Mouse (Mus musculus): Measurements from ENCODE around the gene Ntng2. TPM values are rescaled to one million over a fixed set of nuclear protein-coding genes. Genes with fewer than 3 reads are reported as not detected.
A peak's percentile ranks its signal among the peaks of the same experiment; 100 is the strongest.

Ntng2 gene
- polyA plus RNA-seq, 1 experiment from 2014 or later, result 1.8 TPM

- Histone ChIP-seq H3K9ac (replicated peaks; ENCODE audit: low read depth, low read length) (peak overlapping the region; percentile 46), H3K27me3 (ENCODE audit: control insufficient read depth, insufficient read depth, low read length) (peaks cover 22% of the 10 kb centered on the region), H3K36me3 (ENCODE audit: control insufficient read depth, insufficient read depth, low read length) (no peaks in the 10 kb centered on the region), H3K4me2 (ENCODE audit: low read depth, low read length) (peak overlapping the region; percentile 99), H3K4me3 (ENCODE audit: low read depth, low read length) (peak overlapping the region; percentile 51), H3K27ac (ENCODE audit: low read depth, low read length) (no peak overlapping the region), H3K9me3 (ENCODE audit: control insufficient read depth, low read length) (no peaks in the 10 kb centered on the region), H3K4me1 (ENCODE audit: control insufficient read depth, insufficient read depth, low read length) (peaks cover 34% of the 10 kb centered on the region)
- ATAC-seq (ENCODE audit: low read depth), result peak; percentile 60; the same call in 1 of the 2 replicates
- WGBS, result 1% methylated on average over 20 of the region's 22 CpGs
Measured at GRCm38 (mm10) chr2:29253205-29253865, 530 bp upstream of the Ntng2 start.

- Histone ChIP-seq H3K36me3 (ENCODE audit: control insufficient read depth, insufficient read depth, low read length) (no peaks in the 10 kb centered on the region), H3K9me3 (ENCODE audit: control insufficient read depth, low read length) (no peaks in the 10 kb centered on the region), H3K4me2 (ENCODE audit: low read depth, low read length) (peak overlapping the region; percentile 99), H3K27ac (ENCODE audit: low read depth, low read length) (no peak overlapping the region; the same call in 1 of the 2 replicates), H3K4me1 (ENCODE audit: control insufficient read depth, insufficient read depth, low read length) (peaks cover 34% of the 10 kb centered on the region), H3K9ac (replicated peaks; ENCODE audit: low read depth, low read length) (peak overlapping the region; percentile 46), H3K4me3 (ENCODE audit: low read depth, low read length) (peak overlapping the region; percentile 51), H3K27me3 (ENCODE audit: control insufficient read depth, insufficient read depth, low read length) (peaks cover 24% of the 10 kb centered on the region)
- WGBS, result under 1% methylated on average over 49 of the region's 49 CpGs
- peak; percentile 54; the same call in 1 of the 2 replicates for ATAC-seq (ENCODE audit: low read depth)
Measured at GRCm38 (mm10) chr2:29252059-29252598, 676 bp downstream of the Ntng2 start.

DNA sequence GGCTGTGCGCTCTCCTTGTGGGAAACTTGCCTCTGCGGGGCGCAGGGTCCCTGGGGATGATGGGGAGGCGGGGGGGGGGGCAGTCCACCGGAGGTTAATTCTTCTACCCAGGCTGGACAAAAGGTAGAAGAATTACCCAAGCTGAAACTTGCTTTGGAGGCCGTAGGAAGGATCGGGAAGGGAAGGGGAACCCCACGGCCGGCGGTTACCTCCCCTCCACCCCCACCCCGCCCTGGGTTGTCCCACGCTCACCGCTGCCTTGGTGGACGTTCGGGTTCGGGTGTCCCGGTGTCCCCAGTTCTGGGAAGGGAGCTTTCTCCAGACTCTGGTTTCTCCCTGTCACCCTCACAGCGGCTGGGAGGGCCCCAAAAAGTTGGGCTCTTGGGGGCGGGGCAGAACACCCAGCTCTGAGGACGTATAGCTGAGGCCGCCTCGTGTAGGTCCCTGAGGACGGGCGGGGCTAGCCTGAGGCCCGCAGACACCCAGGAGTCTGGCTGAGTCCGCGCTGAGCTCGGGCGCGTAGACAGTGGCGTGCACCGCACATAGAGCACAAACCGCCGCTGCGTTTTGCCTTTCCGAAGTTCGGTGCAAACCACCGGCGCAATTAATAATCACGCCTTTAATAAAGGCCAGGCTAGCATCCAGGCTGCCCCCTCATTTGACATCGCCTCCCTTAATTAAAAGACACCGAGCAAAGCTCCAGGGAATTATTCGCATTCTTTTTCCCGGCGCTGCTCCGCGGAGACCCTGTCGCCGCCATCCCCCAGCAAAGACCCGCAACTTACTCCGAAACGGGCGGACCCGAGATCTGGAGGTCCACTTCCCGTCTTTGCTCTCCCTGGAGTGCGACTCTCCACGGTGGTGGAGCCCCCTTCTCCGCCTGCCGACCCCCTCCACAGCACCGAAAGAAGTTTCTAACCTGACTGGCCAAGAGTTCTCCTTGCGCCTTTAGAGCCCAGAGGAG lies 1.4 kb downstream of the Ntng2 start:
- Histone ChIP-seq H3K4me2 (ENCODE audit: low read depth, low read length) (peak overlapping the region; percentile 99), H3K4me1 (ENCODE audit: control insufficient read depth, insufficient read depth, low read length) (peaks cover 34% of the 10 kb centered on the region), H3K9ac (replicated peaks; ENCODE audit: low read depth, low read length) (peak overlapping the region; percentile 32; the same call in 1 of the 2 replicates), H3K9me3 (ENCODE audit: control insufficient read depth, low read length) (no peaks in the 10 kb centered on the region), H3K27me3 (ENCODE audit: control insufficient read depth, insufficient read depth, low read length) (peaks cover 27% of the 10 kb centered on the region), H3K4me3 (ENCODE audit: low read depth, low read length) (peak overlapping the region; percentile 51), H3K36me3 (ENCODE audit: control insufficient read depth, insufficient read depth, low read length) (no peaks in the 10 kb centered on the region), H3K27ac (ENCODE audit: low read depth, low read length) (no peak overlapping the region)
- under 1% methylated on average over 60 of the region's 61 CpGs for WGBS
- no peak for ATAC-seq (ENCODE audit: low read depth)

DNA sequence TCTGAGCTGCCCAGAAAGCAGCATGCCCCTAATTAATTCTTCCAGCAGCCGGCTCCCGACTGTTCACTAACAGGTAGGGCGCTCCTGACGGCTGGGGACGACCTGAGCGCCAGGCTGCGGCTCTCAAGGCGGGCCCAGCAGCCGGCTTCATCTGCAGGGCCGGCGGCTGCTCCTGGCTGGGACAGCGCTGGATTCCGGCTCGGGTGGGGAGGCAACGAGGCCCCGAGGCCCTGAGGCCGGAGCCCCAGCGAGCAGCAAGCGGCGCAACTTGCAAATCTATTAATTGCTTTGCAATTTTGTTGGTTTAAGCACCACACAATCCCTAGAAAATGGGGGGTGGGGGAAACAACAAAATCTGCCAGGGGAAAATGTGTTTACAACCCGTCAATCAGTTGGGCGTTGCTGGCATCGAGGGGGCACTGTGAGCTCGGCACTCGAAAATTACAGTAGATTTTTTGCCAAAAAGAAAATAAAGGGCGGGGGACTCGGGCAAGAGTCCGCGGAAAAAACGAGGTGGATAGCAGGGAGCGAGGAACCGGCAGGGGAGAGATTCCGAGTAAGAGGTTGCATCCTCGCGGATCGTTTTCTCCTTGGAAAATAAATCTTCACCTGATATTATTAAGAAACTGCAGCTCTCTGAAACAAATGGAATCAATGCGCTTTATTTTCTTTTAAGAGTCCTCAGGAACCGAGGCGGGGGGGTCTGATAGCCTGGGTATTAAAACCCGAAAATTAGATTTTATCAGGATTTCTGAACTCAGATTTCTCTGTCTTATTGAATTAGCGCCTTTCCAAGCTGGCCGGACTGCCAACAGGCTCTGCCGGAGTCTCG lies 2.3 kb downstream of the Ntng2 start:
- peaks cover 34% of the 10 kb centered on the region for H3K4me1 ChIP-seq (ENCODE audit: control insufficient read depth, insufficient read depth, low read length)
- H3K9me3 ChIP-seq (ENCODE audit: control insufficient read depth, low read length), result no peaks in the 10 kb centered on the region
- WGBS, result under 1% methylated on average over 44 of the region's 44 CpGs
- peaks cover 27% of the 10 kb centered on the region for H3K27me3 ChIP-seq (ENCODE audit: control insufficient read depth, insufficient read depth, low read length)
- peak overlapping the region; percentile 51 for H3K4me3 ChIP-seq (ENCODE audit: low read depth, low read length)
- H3K27ac ChIP-seq (ENCODE audit: low read depth, low read length), result no peak overlapping the region
- peak overlapping the region; percentile 32; the same call in 1 of the 2 replicates for H3K9ac ChIP-seq (replicated peaks; ENCODE audit: low read depth, low read length)
- peak overlapping the region; percentile 99 for H3K4me2 ChIP-seq (ENCODE audit: low read depth, low read length)
- H3K36me3 ChIP-seq (ENCODE audit: control insufficient read depth, insufficient read depth, low read length), result no peaks in the 10 kb centered on the region
- ATAC-seq (ENCODE audit: low read depth), result no peak

GRCm38 (mm10) chr2:29249852-29250251 lies 3.0 kb downstream of the Ntng2 start:
- H3K27ac ChIP-seq (ENCODE audit: low read depth, low read length), result no peak overlapping the region
- peak overlapping the region; percentile 21; the same call in 1 of the 2 replicates for H3K9ac ChIP-seq (replicated peaks; ENCODE audit: low read depth, low read length)
- no peaks in the 10 kb centered on the region for H3K36me3 ChIP-seq (ENCODE audit: control insufficient read depth, insufficient read depth, low read length)
- H3K4me3 ChIP-seq (ENCODE audit: low read depth, low read length), result peak overlapping the region; percentile 19; the same call in 1 of the 2 replicates
- no peak for ATAC-seq (ENCODE audit: low read depth)
- H3K4me2 ChIP-seq (ENCODE audit: low read depth, low read length), result peak overlapping the region; percentile 99
- H3K9me3 ChIP-seq (ENCODE audit: control insufficient read depth, low read length), result no peaks in the 10 kb centered on the region
- H3K27me3 ChIP-seq (ENCODE audit: control insufficient read depth, insufficient read depth, low read length), result peaks cover 27% of the 10 kb centered on the region
- 2% methylated on average over 10 of the region's 10 CpGs for WGBS
- H3K4me1 ChIP-seq (ENCODE audit: control insufficient read depth, insufficient read depth, low read length), result peaks cover 34% of the 10 kb centered on the region

DNA sequence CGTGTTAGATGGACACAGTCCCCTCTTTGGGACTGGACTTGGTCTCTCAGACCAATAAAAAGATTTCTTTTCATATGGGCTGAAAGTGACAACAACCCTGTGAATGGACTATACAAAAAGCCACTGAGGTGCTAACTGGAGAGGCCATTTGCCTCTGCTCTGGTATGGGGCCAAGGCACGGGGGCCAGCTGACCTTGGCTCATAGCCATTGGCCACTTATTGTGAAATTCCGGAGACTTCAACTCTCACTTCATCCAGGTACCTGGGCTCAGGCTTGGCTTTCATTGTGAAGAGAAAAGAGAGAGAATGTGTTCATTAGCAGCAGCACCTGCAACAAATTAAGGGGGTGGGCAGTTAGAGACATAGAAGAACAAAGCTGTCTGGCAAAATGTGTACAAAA lies 4.3 kb downstream of the Ntng2 start:
- H3K36me3 ChIP-seq (ENCODE audit: control insufficient read depth, insufficient read depth, low read length), result no peaks in the 10 kb centered on the region
- H3K9ac ChIP-seq (replicated peaks; ENCODE audit: low read depth, low read length), result no peak overlapping the region
- no peak for ATAC-seq (ENCODE audit: low read depth)
- no peak overlapping the region for H3K27ac ChIP-seq (ENCODE audit: low read depth, low read length)
- H3K4me1 ChIP-seq (ENCODE audit: control insufficient read depth, insufficient read depth, low read length), result peaks cover 34% of the 10 kb centered on the region
- peaks cover 27% of the 10 kb centered on the region for H3K27me3 ChIP-seq (ENCODE audit: control insufficient read depth, insufficient read depth, low read length)
- no peaks in the 10 kb centered on the region for H3K9me3 ChIP-seq (ENCODE audit: control insufficient read depth, low read length)
- no peak overlapping the region for H3K4me3 ChIP-seq (ENCODE audit: low read depth, low read length)
- no peak overlapping the region for H3K4me2 ChIP-seq (ENCODE audit: low read depth, low read length)
- 50% methylated on average over 3 of the region's 3 CpGs for WGBS

- no peak overlapping the region for H3K9ac ChIP-seq (replicated peaks; ENCODE audit: low read depth, low read length)
- H3K9me3 ChIP-seq (ENCODE audit: control insufficient read depth, low read length), result no peaks in the 10 kb centered on the region
- H3K27me3 ChIP-seq (ENCODE audit: control insufficient read depth, insufficient read depth, low read length), result peaks cover 20% of the 10 kb centered on the region
- H3K4me2 ChIP-seq (ENCODE audit: low read depth, low read length), result no peak overlapping the region
- no peaks in the 10 kb centered on the region for H3K36me3 ChIP-seq (ENCODE audit: control insufficient read depth, insufficient read depth, low read length)
- 82% methylated on average over 2 of the region's 2 CpGs for WGBS
- ATAC-seq (ENCODE audit: low read depth), result no peak
- no peak overlapping the region for H3K27ac ChIP-seq (ENCODE audit: low read depth, low read length)
- peaks cover 24% of the 10 kb centered on the region for H3K4me1 ChIP-seq (ENCODE audit: control insufficient read depth, insufficient read depth, low read length)
- no peak overlapping the region for H3K4me3 ChIP-seq (ENCODE audit: low read depth, low read length)
Measured at GRCm38 (mm10) chr2:29247386-29247785, 5.4 kb downstream of the Ntng2 start.

DNA sequence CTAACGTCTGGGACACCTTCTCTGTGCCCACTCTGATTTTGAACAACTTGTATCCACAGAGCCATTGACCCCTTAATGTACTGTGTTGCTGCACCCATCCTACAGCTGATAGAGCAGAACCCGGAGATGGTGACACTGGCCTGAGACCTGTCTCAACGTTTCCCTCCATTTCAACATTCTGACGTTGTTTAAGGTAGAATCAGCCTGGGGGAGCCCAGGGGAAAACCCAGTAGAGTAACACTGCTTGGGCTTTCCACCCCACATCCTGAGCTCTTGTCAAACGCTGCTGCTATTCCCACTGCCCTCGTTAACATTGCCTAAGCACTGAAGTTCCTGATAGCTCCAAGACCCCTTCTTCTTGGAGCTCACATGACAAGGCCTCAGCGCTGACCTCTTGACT lies 5.9 kb downstream of the Ntng2 start:
- ATAC-seq (ENCODE audit: low read depth), result no peak
- WGBS, result 59% methylated on average over 7 of the region's 7 CpGs

More for the DNA sequence above, 5.9 kb downstream of the Ntng2 start:
- Histone ChIP-seq H3K9me3 (ENCODE audit: control insufficient read depth, low read length) (no peaks in the 10 kb centered on the region), H3K36me3 (ENCODE audit: control insufficient read depth, insufficient read depth, low read length) (no peaks in the 10 kb centered on the region), H3K4me1 (ENCODE audit: control insufficient read depth, insufficient read depth, low read length) (peaks cover 20% of the 10 kb centered on the region), H3K27ac (ENCODE audit: low read depth, low read length) (no peak overlapping the region), H3K27me3 (ENCODE audit: control insufficient read depth, insufficient read depth, low read length) (peaks cover 17% of the 10 kb centered on the region), H3K4me3 (ENCODE audit: low read depth, low read length) (no peak overlapping the region), H3K4me2 (ENCODE audit: low read depth, low read length) (no peak overlapping the region), H3K9ac (replicated peaks; ENCODE audit: low read depth, low read length) (no peak overlapping the region)

Data from neural tube, embryonic 14.5 days (tissue).